Mouse (Mus musculus): ENCODE measurements around the gene Gabbr2.

- TF ChIP-seq CTCF (IDR thresholded peaks at IDR 0.05; ENCODE audit: insufficient read depth, low read length) (no peak), POLR2A (IDR thresholded peaks at IDR 0.05; ENCODE audit: borderline replicate concordance, extremely low read depth, low read depth, low read length) (no peak)
Observed at GRCm38 (mm10) chr4:46897634-46898399, 93.9 kb downstream of the Gabbr2 start.
